Mouse (Mus musculus) midbrain, embryonic 13.5 days (tissue): ENCODE measurements at regions not wholly inside any gene's neighbourhood (a gene's known extent, or its start where the extent isn't known, plus 50 kb on each side); places are given as distances from the start of the nearest gene placed in this dataset.
A peak's percentile ranks its signal among the peaks of the same experiment; 100 is the strongest.

ENCODE experiments used
- ATAC-seq: fragments of 200-750 bp; cut with Nextera tagmentation; 2 replicates; pipeline ENCODE4 v1.8.0; 2017; ENCODE audit warnings: mild to moderate bottlenecking, moderate TSS enrichment, moderate library complexity
- H3K27ac ChIP-seq: fragments of 300-500 bp; sonication (generic); 2 replicates; pipeline ENCODE4 v1.5.1; 2015; ENCODE audit warnings: inconsistent platforms, mild to moderate bottlenecking, moderate library complexity
- H3K27me3 ChIP-seq: fragments of 300-500 bp; sonication (generic); 2 replicates; pipeline ENCODE4 v1.6.1; 2015; ENCODE audit warnings: mild to moderate bottlenecking, inconsistent platforms
- H3K36me3 ChIP-seq: fragments of 300-500 bp; sonication (generic); 2 replicates; pipeline ENCODE4 v1.6.1; 2015; ENCODE audit warnings: mild to moderate bottlenecking, inconsistent platforms
- H3K4me1 ChIP-seq: fragments of 300-500 bp; sonication (generic); replicated peaks from 2 replicates; pipeline ENCODE4 v1.6.1; 2015; ENCODE audit warnings: inconsistent platforms
- H3K4me2 ChIP-seq: fragments of 300-500 bp; sonication (generic); replicated peaks from 2 replicates; pipeline ENCODE4 v1.6.1; 2015; ENCODE audit warnings: moderate library complexity, mild to moderate bottlenecking, inconsistent platforms
- H3K4me3 ChIP-seq: fragments of 300-500 bp; sonication (generic); replicated peaks from 2 replicates; pipeline ENCODE4 v1.5.1; 2015; ENCODE audit warnings: mild to moderate bottlenecking, inconsistent platforms
- H3K9ac ChIP-seq: fragments of 300-500 bp; sonication (generic); replicated peaks from 2 replicates; pipeline ENCODE4 v1.6.1; 2015; ENCODE audit warnings: mild to moderate bottlenecking, inconsistent platforms
- H3K9me3 ChIP-seq: fragments of 300-500 bp; sonication (generic); 2 replicates; pipeline ENCODE4 v1.6.1; 2016; ENCODE audit warnings: mild to moderate bottlenecking, inconsistent platforms
- WGBS: fragments of 180-500 bp; shearing (Covaris S2); methylation state at CpG from one replicate; pipeline ENCODE4 v1.1.7; 2015; 5-methylcytosine and 5-hydroxymethylcytosine counted together

DNA sequence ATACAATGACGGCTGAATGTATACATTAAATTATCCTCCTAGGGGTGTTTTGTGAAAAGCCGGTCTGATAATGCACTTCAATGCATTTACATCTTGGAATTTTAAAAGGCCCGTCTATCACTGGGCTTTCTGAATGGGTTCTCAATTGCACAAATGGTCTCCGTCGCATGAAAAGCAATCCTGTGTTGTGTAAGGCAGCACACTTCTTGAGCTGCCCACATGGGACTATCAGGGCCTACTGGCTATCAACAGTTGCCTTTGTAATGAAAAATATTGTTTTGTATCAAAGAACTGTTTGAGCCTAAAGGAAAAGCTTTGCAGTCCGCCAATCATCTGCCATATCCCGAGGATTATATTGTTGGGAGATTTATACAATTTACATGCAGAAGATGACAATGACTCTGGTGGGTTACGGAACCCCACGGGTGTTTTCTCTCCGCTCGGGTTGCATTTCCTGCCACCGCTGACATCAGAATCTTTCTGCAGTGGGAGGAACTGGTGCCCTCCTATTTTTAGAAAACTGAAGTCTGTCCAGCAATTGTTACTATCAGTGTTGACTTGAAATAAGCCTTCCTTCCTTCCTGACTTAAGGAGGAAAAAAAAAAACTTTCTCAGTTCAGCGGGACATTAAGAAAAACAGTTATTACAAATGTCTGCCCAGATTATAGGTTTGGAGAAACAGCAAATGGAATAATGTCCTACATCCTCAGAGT, 118.7 kb downstream of the Tmem26 start:
- peaks cover 10% of the 10 kb centered on the region; the same call in 1 of the 2 replicates for H3K4me1 ChIP-seq
- no peaks in the 10 kb centered on the region for H3K9me3 ChIP-seq
- 39% methylated on average over 13 of the region's 13 CpGs for WGBS
- H3K27me3 ChIP-seq, result no peaks in the 10 kb centered on the region
- H3K4me3 ChIP-seq, result no peak overlapping the region
- H3K36me3 ChIP-seq, result no peaks in the 10 kb centered on the region
- ATAC-seq, result no peak
- no peak overlapping the region for H3K9ac ChIP-seq
- 0 out of 2 replicates have a peak overlapping the region, but pooled peaks have one; percentile 4 for H3K4me2 ChIP-seq
- no peak overlapping the region; the same call in 1 of the 2 replicates for H3K27ac ChIP-seq

GRCm38 (mm10) chr10:68844066-68844465, 120.6 kb downstream of the Tmem26 start:
- 80% methylated on average over 4 of the region's 4 CpGs for WGBS
- no peak for ATAC-seq
- H3K4me1 ChIP-seq, result peaks cover 10% of the 10 kb centered on the region; the same call in 1 of the 2 replicates
- no peak overlapping the region for H3K27ac ChIP-seq
- H3K4me2 ChIP-seq, result no peak overlapping the region
- no peak overlapping the region for H3K9ac ChIP-seq
- H3K9me3 ChIP-seq, result no peaks in the 10 kb centered on the region
- no peaks in the 10 kb centered on the region for H3K36me3 ChIP-seq
- no peak overlapping the region for H3K4me3 ChIP-seq
- no peaks in the 10 kb centered on the region for H3K27me3 ChIP-seq

GRCm38 (mm10) chr10:68844596-68844995, 121.2 kb downstream of the Tmem26 start:
- Histone ChIP-seq H3K9me3 (no peaks in the 10 kb centered on the region), H3K9ac (no peak overlapping the region), H3K27me3 (no peaks in the 10 kb centered on the region), H3K4me2 (no peak overlapping the region), H3K36me3 (no peaks in the 10 kb centered on the region), H3K4me1 (peaks cover 10% of the 10 kb centered on the region; the same call in 1 of the 2 replicates), H3K27ac (no peak overlapping the region), H3K4me3 (no peak overlapping the region)
- 95% methylated on average over 7 of the region's 8 CpGs for WGBS
- no peak for ATAC-seq

DNA sequence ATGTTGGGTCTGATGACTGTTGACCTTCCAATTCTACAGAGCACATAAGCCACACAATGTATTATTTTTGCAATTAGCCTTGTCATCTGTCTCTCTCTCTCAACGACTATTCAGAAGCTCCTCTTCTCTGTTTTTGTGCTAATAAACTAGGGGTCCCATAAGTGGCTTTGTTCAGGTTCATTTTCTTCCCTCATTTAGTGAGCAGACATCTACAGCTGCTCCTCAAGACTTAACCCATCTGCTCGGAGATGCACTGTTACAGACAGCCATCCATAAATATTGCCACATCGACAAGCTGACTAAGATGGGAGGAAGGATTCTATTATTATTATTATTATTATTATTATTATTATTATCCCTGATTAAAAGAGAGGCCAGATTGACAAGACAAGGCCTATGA, 127.7 kb downstream of the Tmem26 start:
- no peak for ATAC-seq
- Histone ChIP-seq H3K9ac (no peak overlapping the region), H3K9me3 (no peaks in the 10 kb centered on the region), H3K27ac (no peak overlapping the region), H3K36me3 (no peaks in the 10 kb centered on the region), H3K27me3 (no peaks in the 10 kb centered on the region), H3K4me2 (no peak overlapping the region), H3K4me1 (no peaks in the 10 kb centered on the region), H3K4me3 (no peak overlapping the region)
- 84% methylated on average over 3 of the region's 3 CpGs for WGBS

- no peaks in the 10 kb centered on the region for H3K36me3 ChIP-seq
- no peak overlapping the region for H3K27ac ChIP-seq
- H3K4me3 ChIP-seq, result no peak overlapping the region
- no peak for ATAC-seq
- H3K9me3 ChIP-seq, result no peaks in the 10 kb centered on the region
- H3K4me1 ChIP-seq, result no peaks in the 10 kb centered on the region
- no peak overlapping the region for H3K4me2 ChIP-seq
- H3K27me3 ChIP-seq, result no peaks in the 10 kb centered on the region
- no peak overlapping the region for H3K9ac ChIP-seq
- WGBS, result 79% methylated on average over 13 of the region's 13 CpGs
These were observed 132.8 kb downstream of the Tmem26 start for GRCm38 (mm10) chr10:68855934-68856891.

DNA sequence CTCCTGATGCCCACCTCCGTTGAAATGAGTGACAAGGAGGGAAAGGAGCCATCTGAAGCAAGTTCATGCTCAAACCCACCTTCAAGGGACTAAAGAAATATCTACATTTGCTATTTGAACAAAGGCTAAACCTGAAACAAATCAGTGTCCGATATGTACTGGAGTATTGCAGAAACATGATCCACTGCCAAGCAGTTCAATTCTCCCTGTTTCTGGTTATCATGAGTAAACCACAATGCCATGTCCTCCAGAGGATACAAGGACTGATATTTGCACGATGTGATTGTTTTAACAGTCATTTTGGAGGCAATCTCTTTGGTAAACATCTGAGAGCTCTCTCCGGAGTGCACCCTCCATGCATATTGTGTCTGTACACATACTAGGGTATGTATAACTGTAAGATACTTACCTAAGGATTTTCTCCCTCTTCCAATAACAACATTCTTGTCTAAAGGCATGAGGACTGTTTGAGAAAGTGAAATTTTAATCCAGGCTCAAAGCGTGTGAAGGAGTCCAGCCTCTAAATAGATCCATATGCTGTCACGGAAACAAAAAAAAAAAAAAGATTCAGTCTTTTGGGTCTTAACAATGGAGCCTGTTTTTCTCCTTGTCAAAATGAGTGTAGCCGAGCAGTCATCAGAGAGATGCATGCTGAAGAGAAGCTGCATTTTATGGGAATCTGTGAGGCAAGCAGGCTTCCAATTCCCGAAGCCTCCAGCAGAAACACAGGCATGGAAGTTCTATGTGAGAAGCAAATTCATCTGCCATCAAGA, 141.3 kb downstream of the Tmem26 start:
- no peak overlapping the region for H3K9ac ChIP-seq
- 43% methylated on average over 8 of the region's 8 CpGs for WGBS
- H3K36me3 ChIP-seq, result no peaks in the 10 kb centered on the region
- no peak overlapping the region for H3K4me2 ChIP-seq
- no peaks in the 10 kb centered on the region for H3K27me3 ChIP-seq
- peaks cover 12% of the 10 kb centered on the region for H3K4me1 ChIP-seq
- no peak for ATAC-seq
- H3K27ac ChIP-seq, result no peak overlapping the region
- H3K9me3 ChIP-seq, result no peaks in the 10 kb centered on the region
- no peak overlapping the region for H3K4me3 ChIP-seq

DNA sequence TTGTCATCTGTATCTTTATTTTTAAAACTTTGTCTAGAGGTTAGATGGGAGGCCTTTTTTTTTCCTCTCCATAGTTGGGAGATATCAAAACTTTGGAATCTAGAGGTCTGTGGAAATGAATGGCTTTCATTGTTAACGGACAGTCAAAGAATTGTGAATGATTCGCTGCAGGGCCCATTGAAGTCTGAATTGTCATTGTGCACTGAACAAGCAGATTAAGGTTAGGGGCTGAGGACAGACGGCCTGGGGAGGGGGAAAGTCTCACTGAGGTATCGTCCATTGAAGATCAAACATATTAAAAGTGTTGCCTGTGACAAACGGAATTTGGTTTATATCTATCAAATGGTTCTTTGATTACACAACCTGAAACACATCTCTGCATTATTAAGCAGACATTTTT, 142.3 kb downstream of the Tmem26 start:
- no peak overlapping the region for H3K27ac ChIP-seq
- no peaks in the 10 kb centered on the region for H3K9me3 ChIP-seq
- no peak overlapping the region for H3K9ac ChIP-seq
- ATAC-seq, result no peak
- WGBS, result 6% methylated on average over 5 of the region's 5 CpGs
- no peak overlapping the region for H3K4me3 ChIP-seq
- peaks cover 12% of the 10 kb centered on the region for H3K4me1 ChIP-seq
- no peaks in the 10 kb centered on the region for H3K36me3 ChIP-seq
- H3K27me3 ChIP-seq, result no peaks in the 10 kb centered on the region
- H3K4me2 ChIP-seq, result no peak overlapping the region

GRCm38 (mm10) chr10:68867361-68867760, 143.9 kb downstream of the Tmem26 start:
- no peak overlapping the region for H3K27ac ChIP-seq
- no peaks in the 10 kb centered on the region for H3K27me3 ChIP-seq
- 93% methylated on average over 1 of the region's 1 CpGs for WGBS
- H3K4me1 ChIP-seq, result peaks cover 12% of the 10 kb centered on the region
- H3K4me2 ChIP-seq, result no peak overlapping the region
- no peak overlapping the region for H3K9ac ChIP-seq
- no peaks in the 10 kb centered on the region for H3K9me3 ChIP-seq
- H3K4me3 ChIP-seq, result no peak overlapping the region
- no peaks in the 10 kb centered on the region for H3K36me3 ChIP-seq
- ATAC-seq, result no peak

- Histone ChIP-seq H3K27ac (no peak overlapping the region), H3K4me3 (no peak overlapping the region), H3K27me3 (no peaks in the 10 kb centered on the region), H3K9me3 (no peaks in the 10 kb centered on the region), H3K4me2 (no peak overlapping the region), H3K9ac (no peak overlapping the region), H3K36me3 (no peaks in the 10 kb centered on the region), H3K4me1 (no peaks in the 10 kb centered on the region)
- no peak for ATAC-seq
- 82% methylated on average over 4 of the region's 4 CpGs for WGBS
These were observed 148.7 kb downstream of the Tmem26 start for GRCm38 (mm10) chr10:68872102-68872501.

DNA sequence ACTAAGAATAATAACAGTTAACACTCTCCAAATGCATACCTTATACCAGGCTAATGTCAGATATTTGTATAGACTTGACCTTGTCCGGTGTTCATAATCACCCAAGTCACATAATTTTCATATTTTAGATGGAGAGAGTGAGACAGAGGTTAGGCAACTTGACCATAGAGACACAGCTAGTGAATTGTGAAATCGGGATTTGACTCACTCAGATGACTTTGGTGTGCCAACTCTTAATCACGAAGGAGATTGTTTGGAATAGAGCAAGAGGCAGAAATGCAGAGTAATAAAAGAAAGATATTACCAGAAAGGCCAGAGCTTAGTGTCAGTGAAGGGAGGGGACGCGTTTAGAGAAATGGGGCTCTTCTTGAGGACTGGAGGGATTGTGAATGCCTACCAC, 152.2 kb downstream of the Tmem26 start:
- H3K4me3 ChIP-seq, result no peak overlapping the region
- 90% methylated on average over 5 of the region's 5 CpGs for WGBS
- H3K27ac ChIP-seq, result no peak overlapping the region
- H3K36me3 ChIP-seq, result no peaks in the 10 kb centered on the region
- no peaks in the 10 kb centered on the region for H3K27me3 ChIP-seq
- no peaks in the 10 kb centered on the region for H3K4me1 ChIP-seq
- no peak overlapping the region for H3K9ac ChIP-seq
- no peak for ATAC-seq
- H3K9me3 ChIP-seq, result no peaks in the 10 kb centered on the region
- H3K4me2 ChIP-seq, result no peak overlapping the region

DNA sequence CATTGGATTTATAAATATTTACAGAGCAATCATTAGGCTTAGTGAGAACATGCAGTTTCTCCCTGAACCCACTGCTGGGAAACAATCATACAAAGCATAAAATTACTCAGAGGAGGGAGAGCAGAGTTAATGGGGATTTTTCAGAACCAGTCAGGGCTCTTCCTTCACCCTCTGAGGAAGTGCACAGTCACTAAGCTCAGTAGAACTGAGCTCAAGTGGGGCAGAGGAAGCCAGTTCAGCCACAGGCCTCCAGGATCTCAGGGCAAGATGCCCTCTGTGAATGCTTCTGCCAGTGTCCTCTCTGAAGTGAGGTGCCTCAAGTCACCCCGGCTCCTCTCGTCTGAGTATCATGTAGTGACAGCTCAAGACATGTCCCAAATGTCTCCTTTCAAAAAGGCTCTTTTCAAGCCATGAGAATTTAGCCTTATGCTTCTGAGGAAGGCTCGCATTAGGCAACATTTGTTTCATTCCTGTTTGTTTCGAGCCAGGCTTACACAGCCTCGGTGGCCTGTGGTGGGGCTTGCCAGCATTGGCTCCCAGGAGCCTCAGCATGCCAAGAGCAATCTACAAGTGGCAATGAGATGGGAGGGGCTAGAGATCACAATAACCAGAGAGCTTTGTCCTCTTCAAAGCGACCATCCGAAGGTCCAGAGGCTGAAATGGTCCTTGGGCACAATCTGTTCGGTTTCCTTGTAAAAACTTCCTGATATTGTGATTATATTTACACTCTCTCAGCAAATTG, 169.8 kb downstream of the Tmem26 start:
- no peak overlapping the region for H3K4me2 ChIP-seq
- H3K9me3 ChIP-seq, result no peaks in the 10 kb centered on the region
- H3K27ac ChIP-seq, result no peak overlapping the region
- no peaks in the 10 kb centered on the region for H3K27me3 ChIP-seq
- no peaks in the 10 kb centered on the region for H3K4me1 ChIP-seq
- no peaks in the 10 kb centered on the region for H3K36me3 ChIP-seq
- H3K4me3 ChIP-seq, result no peak overlapping the region
- 76% methylated on average over 8 of the region's 8 CpGs for WGBS
- no peak overlapping the region for H3K9ac ChIP-seq
- no peak for ATAC-seq
